10 mouse cellular contexts compared by ENCODE assay signal in genomic region chr11:109316921-109317320, GRCm38 (mm10). TPM values are rescaled to one million over a fixed set of nuclear protein-coding genes. Genes with fewer than 3 reads are reported as not detected.
A peak's percentile ranks its signal among the peaks of the same experiment; 100 is the strongest.
DNase-seq lines count a peak whose midpoint lies in the region; TF ChIP-seq lines count a peak whose summit lies in the region.
"Had no signal": no experiment of that assay in that cellular context is flagged by ENCODE, and none has a peak within 500 bp of the region (broad histone marks: within the 10 kb centered on the region; RNA-seq: fewer than 3 reads in every experiment).

No protein-coding gene starts in this region.

- no peaks in the 10 kb centered on the region for H3K36me3 ChIP-seq in spleen, adult 2 months (ENCODE audit: control insufficient read depth, insufficient read depth, low read length)
- no peaks in the 10 kb centered on the region for H3K36me3 ChIP-seq in midbrain, embryonic 10.5 days
- H3K36me3 ChIP-seq: heart, embryonic 13.5 days had no signal

- intact Hi-C loops in gastrocnemius, postnatal 36 days (cut with DNase I): loop anchor here (5.0 kb wide), 1 partner anchor 270 kb away; no protein-coding TSS in a partner anchor

- peaks cover 1% of the 10 kb centered on the region; the same call in 1 of the 2 replicates for H3K27me3 ChIP-seq in spleen, adult 2 months (ENCODE audit: control insufficient read depth, insufficient read depth, low read length)
- peaks cover 32% of the 10 kb centered on the region for H3K27me3 ChIP-seq in midbrain, embryonic 10.5 days (ENCODE audit: low read depth, poor library complexity, severe bottlenecking)

- DNase-seq in gastrocnemius, postnatal 10 days: peak; percentile 33
- no peak for DNase-seq in gastrocnemius, postnatal 36 days
- DNase-seq in spleen, adult 2 months (ENCODE audit: low read depth in 1 of 2, low spot score in 2 of 2): peak in 1 of 2 experiments; percentile 43
- DNase-seq in spleen, adult 12 weeks (ENCODE audit: low spot score): no peak
- peak; percentile 79 to 80 for DNase-seq in cerebellum, postnatal 14 days
- peak; percentile 65 to 70 for DNase-seq in layer of hippocampus, postnatal 10 days (ENCODE audit: low spot score in 2 of 2)
- DNase-seq in right cerebral cortex, postnatal 4 days: peak; percentile 49
- no peak for DNase-seq in midbrain, embryonic 10.5 days (ENCODE audit: low spot score)

- H3K4me3 ChIP-seq in spleen, adult 2 months (ENCODE audit: extremely low read depth, insufficient read depth, insufficient read length): no peak overlapping the region
- no peak overlapping the region for H3K4me3 ChIP-seq in midbrain, embryonic 10.5 days
- H3K4me3 ChIP-seq: heart, embryonic 13.5 days had no signal

- TF ChIP-seq POLR2A in spleen, adult 2 months (IDR thresholded peaks at IDR 0.05; ENCODE audit: low read depth, low read length): no peak

- WGBS in spleen, adult 2 months: 42% methylated on average over 4 of the region's 4 CpGs
- WGBS in midbrain, embryonic 10.5 days: 39% methylated on average over 4 of the region's 4 CpGs

- no peak overlapping the region for H3K27ac ChIP-seq in spleen, adult 2 months (ENCODE audit: insufficient read depth, low read length)
- no peak overlapping the region for H3K27ac ChIP-seq in midbrain, embryonic 10.5 days (replicated peaks)
- H3K27ac ChIP-seq: heart, embryonic 13.5 days; macrophage had no signal

- TF ChIP-seq CTCF in spleen, adult 2 months (IDR thresholded peaks at IDR 0.05; ENCODE audit: extremely low read depth, insufficient read depth, insufficient read length, insufficient replicate concordance): peak; percentile 70; the same call in 1 of the 2 replicates

- H3K4me1 ChIP-seq in spleen, adult 2 months (ENCODE audit: control insufficient read depth, insufficient read depth, insufficient read length): no peaks in the 10 kb centered on the region
- peaks cover 8% of the 10 kb centered on the region; the same call in 1 of the 2 replicates for H3K4me1 ChIP-seq in midbrain, embryonic 10.5 days

- no peaks in the 10 kb centered on the region for H3K9me3 ChIP-seq in midbrain, embryonic 10.5 days (replicated peaks)
- H3K9me3 ChIP-seq: heart, embryonic 13.5 days had no signal

RNA-seq across cellular contexts. Expression of gene Rgs9, which starts 19.0 kb away (rescaled TPM):
- total RNA-seq in gastrocnemius, postnatal 10 days (2021): under 1 TPM; 0.63 to 0.99 TPM
- total RNA-seq in gastrocnemius, postnatal 36 days (2021): not detected
- 1.8 and 2.0 TPM in 2 replicates for polyA plus RNA-seq in spleen, adult 2 months (2012; rRNA removed)
- total RNA-seq in layer of hippocampus, postnatal 10 days (2021): 10 to 100 TPM; 20.8 to 23.9 TPM
- polyA plus RNA-seq in midbrain, embryonic 10.5 days (2016; fragmentation: Nextera tagmentation; extraction: Ambion mirVana): 1.6 and 2.2 TPM in 2 replicates
- polyA plus RNA-seq: macrophage had no signal

RNA-seq across cellular contexts. Expression of gene Gna13, which starts 45.7 kb away (rescaled TPM):
- total RNA-seq in gastrocnemius, postnatal 10 days (2021): 10 to 100 TPM; 39.3 to 42.5 TPM
- 10 to 100 TPM; 21.9 to 22.1 TPM for total RNA-seq in gastrocnemius, postnatal 36 days (2021)
- 22.0 and 29.8 TPM in 2 replicates for polyA plus RNA-seq in spleen, adult 2 months (2012; rRNA removed)
- total RNA-seq in layer of hippocampus, postnatal 10 days (2021): 10 to 100 TPM; 58.9 to 61.5 TPM
- polyA plus RNA-seq in midbrain, embryonic 10.5 days (2016; fragmentation: Nextera tagmentation; extraction: Ambion mirVana): 16.9 and 18.8 TPM in 2 replicates

Comparison
In these comparisons a context has a peak if more than half of its experiments do, and no peak if none do; other contexts are left out.
1. DNase-seq: peak in gastrocnemius, postnatal 10 days (single experiment), cerebellum, postnatal 14 days (2 of 2), layer of hippocampus, postnatal 10 days (2 of 2) and right cerebral cortex, postnatal 4 days (single experiment); none in gastrocnemius, postnatal 36 days (0 of 2), spleen, adult 12 weeks (single experiment) and midbrain, embryonic 10.5 days (single experiment).
2. RNA of gene Rgs9, which starts 19.0 kb away (total RNA-seq): 20.8 to 23.9 TPM in layer of hippocampus, postnatal 10 days; 0.63 to 0.99 TPM in gastrocnemius, postnatal 10 days and not detected in gastrocnemius, postnatal 36 days; every median in the first group is over 10 times any median in the second.